Mouse (Mus musculus) stomach, embryonic 16.5 days (tissue): ENCODE measurements around the gene Pafah1b3. TPM values are rescaled to one million over a fixed set of nuclear protein-coding genes. Genes with fewer than 3 reads are reported as not detected.
"Not testable (repeated sequence)": the region's sequence is repeated elsewhere in the genome, so short reads cannot be mapped to it uniquely, and the experiment has no call there.

Experiments
- ATAC-seq: fragments of 200-750 bp; cut with Nextera tagmentation; 2 replicates; pipeline ENCODE4 v1.8.0; 2017; ENCODE audit warnings: moderate number of reproducible peaks, moderate TSS enrichment; ENCODE audit not compliant: insufficient read depth, low FRiP score
- H3K27ac ChIP-seq: fragments of 300-500 bp; sonication (generic); 2 replicates; pipeline ENCODE4 v1.5.1; 2014; ENCODE audit warnings: low read length
- H3K27me3 ChIP-seq: fragments of 300-500 bp; sonication (generic); 2 replicates; pipeline ENCODE4 v1.6.1; 2014; ENCODE audit warnings: low read length, control low read depth, mixed read lengths; ENCODE audit not compliant: control insufficient read depth, insufficient read depth
- H3K36me3 ChIP-seq: fragments of 300-500 bp; sonication (generic); 2 replicates; pipeline ENCODE4 v1.6.1; 2014; ENCODE audit warnings: low read length; ENCODE audit not compliant: control insufficient read depth, insufficient read depth
- H3K4me1 ChIP-seq: fragments of 300-500 bp; sonication (generic); 2 replicates; pipeline ENCODE4 v1.6.1; 2014; ENCODE audit warnings: low read length, control low read depth, mixed read lengths; ENCODE audit not compliant: control insufficient read depth, insufficient read depth
- H3K4me2 ChIP-seq: fragments of 300-500 bp; sonication (generic); 2 replicates; pipeline ENCODE4 v1.6.1; 2014; ENCODE audit warnings: low read depth, low read length, mixed read lengths
- H3K4me3 ChIP-seq: fragments of 300-500 bp; sonication (generic); replicated peaks from 2 replicates; pipeline ENCODE4 v1.5.1; 2014; ENCODE audit warnings: mild to moderate bottlenecking, low read length
- H3K9ac ChIP-seq: fragments of 300-500 bp; sonication (generic); 2 replicates; pipeline ENCODE4 v1.6.1; 2014; ENCODE audit warnings: low read length
- H3K9me3 ChIP-seq: fragments of 300-500 bp; sonication (generic); replicated peaks from 2 replicates; pipeline ENCODE4 v1.6.1; 2016; ENCODE audit warnings: low read length, control low read depth; ENCODE audit not compliant: control insufficient read depth
- WGBS: fragments of 180-500 bp; shearing (Covaris S2); extraction: QIAGEN DNeasy Blood & Tissue Kit; methylation state at CpG from one replicate; pipeline ENCODE4 v1.1.7; 2014; 5-methylcytosine and 5-hydroxymethylcytosine counted together
- polyA plus RNA-seq: library from polyadenylated mRNA; unstranded; fragments of >200 nt; fragmentation: Nextera tagmentation; extraction: Ambion mirVana; gene quantifications from 2 replicates; pipeline ENCODE4 v1.2.1, GENCODE M21; 2015

Pafah1b3 gene
- polyA plus RNA-seq, 1 experiment from 2014 or later, result 186 TPM

DNA sequence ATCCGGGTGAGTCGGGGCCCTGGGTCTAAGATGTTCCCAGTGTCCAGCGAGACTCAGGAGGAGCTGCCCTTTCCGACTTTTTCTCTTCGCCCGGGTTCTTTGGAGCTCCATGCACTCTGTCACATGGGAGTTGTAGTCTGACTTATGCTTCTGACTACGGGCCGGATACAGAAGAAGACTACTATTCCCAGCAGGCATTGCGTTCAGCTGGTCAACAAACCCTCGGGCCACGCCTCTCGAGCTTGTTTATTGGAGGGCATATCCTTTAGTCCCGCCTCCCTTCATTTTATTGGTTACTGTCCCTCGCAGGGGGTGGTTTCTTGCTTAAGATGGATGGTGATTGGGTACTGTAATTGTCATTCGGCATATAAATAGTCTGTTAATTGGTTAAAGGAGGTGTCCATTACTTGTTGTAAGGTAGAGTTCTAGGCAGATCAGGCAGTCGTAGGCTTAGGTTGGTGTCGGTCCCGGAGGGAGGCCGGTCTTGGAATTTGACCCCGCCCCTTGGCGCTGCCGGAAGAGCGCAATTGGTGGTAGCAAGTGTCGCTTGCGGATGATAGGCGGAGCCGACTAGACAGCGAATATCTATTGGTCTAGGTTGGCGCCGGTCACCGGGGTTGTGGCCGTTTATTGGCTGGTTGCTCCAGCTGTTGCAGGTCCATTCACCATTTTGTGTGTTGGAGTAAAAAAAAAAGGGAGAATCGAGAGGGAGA lies 29.9 kb downstream of the Pafah1b3 start:
- under 1% methylated on average over 33 of the region's 33 CpGs for WGBS
- no peaks in the 10 kb centered on the region for H3K9me3 ChIP-seq
- H3K4me3 ChIP-seq, result peak overlapping the region; percentile 89
- ATAC-seq, result peak; percentile 94
- H3K36me3 ChIP-seq, result peaks cover 14% of the 10 kb centered on the region; the same call in 1 of the 2 replicates
- peak overlapping the region; percentile 95 for H3K27ac ChIP-seq
- H3K27me3 ChIP-seq, result no peaks in the 10 kb centered on the region
- peak overlapping the region; percentile 95 for H3K9ac ChIP-seq
- H3K4me1 ChIP-seq, result peaks cover 17% of the 10 kb centered on the region
- H3K4me2 ChIP-seq, result peak overlapping the region; percentile 83

DNA sequence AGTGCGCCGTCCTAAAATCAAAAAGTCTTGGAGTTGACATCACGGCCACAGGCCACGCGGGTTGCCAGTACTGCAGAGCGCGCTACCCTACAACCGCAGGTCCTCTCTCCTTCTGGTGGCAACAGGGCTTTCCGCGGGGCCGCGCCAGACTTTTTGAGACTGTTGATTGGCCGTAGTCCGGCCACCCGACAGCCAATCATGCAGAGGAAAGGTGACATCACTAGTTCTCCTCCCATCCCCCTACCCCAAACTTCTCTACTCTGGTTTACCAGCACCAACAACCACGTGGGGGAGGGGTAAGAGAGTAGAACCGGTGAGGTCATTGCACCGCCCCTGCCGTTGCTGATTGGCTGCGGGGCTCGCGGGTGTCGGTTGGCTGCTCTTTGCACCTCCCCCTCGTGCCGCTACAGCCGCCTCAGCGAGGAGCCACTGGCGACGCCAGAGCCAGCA lies 30.5 kb downstream of the Pafah1b3 start, which contains the start of gene Cic:
Gene Cic, plus strand, starts transcription at position 404 of the 450 bp plus-strand sequence.
- Histone ChIP-seq H3K9me3 (no peaks in the 10 kb centered on the region), H3K4me1 (peaks cover 17% of the 10 kb centered on the region), H3K4me2 (peak within 1 kb of the TSS; percentile 83), H3K4me3 (peak within 1 kb of the TSS; percentile 89), H3K9ac (peak within 1 kb of the TSS; percentile 95), H3K36me3 (peaks cover 13% of the 10 kb centered on the region; the same call in 1 of the 2 replicates), H3K27ac (peak within 1 kb of the TSS; percentile 95), H3K27me3 (no peaks in the 10 kb centered on the region)
- ATAC-seq, result peak; percentile 88
- 0% methylated on average over 29 of the region's 29 CpGs for WGBS

DNA sequence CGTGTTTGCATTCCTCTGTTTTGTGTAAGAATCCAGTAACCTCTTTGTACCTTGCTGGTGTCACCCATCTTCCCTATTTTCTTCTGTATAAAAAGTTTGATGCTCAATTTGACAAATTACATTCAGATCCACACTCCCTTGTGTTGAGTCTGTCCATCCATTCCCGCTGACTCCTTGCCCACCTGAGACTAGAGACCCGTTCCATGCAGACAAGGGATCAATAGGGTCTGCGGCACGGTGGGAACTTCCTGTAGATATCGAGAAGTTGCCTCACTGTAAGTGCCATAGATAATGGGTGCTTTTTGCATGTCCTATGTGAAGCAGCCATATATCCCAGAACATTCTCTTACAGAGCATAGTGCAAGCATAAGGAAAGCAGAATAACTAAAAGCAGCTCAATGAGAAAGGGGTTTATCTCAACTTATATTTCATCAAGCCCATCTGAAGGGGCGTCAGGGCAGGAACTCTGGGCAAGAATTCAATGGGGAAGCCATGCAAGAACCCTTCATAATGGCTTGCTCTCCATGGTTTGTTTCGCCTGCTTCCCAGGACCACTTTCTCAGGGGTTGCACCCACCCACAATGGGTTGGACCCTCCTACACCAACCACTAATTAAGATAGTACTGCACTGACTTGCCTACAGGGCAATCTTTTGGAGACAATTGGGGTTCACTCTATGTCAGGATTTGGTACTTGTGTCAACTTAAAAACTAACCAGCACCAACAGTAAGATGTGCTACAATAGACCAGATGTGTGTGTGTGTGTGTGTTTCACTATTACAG lies 31.4 kb downstream of the Pafah1b3 start:
- Histone ChIP-seq H3K4me1 (peaks cover 17% of the 10 kb centered on the region), H3K4me2 (peak overlapping the region; percentile 59; the same call in 1 of the 2 replicates), H3K36me3 (peaks cover 3% of the 10 kb centered on the region; the same call in 1 of the 2 replicates), H3K27me3 (no peaks in the 10 kb centered on the region), H3K4me3 (no peak overlapping the region), H3K27ac (no peak overlapping the region), H3K9me3 (no peaks in the 10 kb centered on the region), H3K9ac (no peak overlapping the region)
- ATAC-seq, result no peak
- 85% methylated on average over 8 of the region's 8 CpGs for WGBS

DNA sequence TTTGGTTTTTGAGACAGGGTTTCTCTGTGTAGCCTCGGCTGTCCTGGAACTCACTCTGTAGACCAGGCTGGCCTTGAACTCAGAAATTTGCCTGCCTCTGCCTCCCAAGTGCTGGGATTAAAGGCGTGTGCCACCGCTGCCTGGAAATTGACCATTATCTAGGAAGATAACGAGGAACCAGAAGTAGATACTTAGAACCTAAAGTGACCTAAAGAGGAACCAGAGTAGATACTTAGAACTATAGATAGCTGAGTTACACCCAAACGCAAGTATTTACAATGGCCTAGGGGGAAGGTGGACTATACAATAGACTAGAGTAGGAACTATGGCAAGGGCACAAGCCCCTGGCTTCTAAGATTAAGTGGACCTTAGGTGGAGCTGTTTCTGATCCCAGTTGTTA lies 32.0 kb downstream of the Pafah1b3 start:
- not testable (repeated sequence) for H3K9me3 ChIP-seq, H3K36me3 ChIP-seq, ATAC-seq, H3K4me2 ChIP-seq, H3K4me3 ChIP-seq, H3K9ac ChIP-seq, H3K27ac ChIP-seq, H3K27me3 ChIP-seq
- WGBS, result 79% methylated on average over 5 of the region's 5 CpGs
- H3K4me1 ChIP-seq, result peaks cover 17% of the 10 kb centered on the region

DNA sequence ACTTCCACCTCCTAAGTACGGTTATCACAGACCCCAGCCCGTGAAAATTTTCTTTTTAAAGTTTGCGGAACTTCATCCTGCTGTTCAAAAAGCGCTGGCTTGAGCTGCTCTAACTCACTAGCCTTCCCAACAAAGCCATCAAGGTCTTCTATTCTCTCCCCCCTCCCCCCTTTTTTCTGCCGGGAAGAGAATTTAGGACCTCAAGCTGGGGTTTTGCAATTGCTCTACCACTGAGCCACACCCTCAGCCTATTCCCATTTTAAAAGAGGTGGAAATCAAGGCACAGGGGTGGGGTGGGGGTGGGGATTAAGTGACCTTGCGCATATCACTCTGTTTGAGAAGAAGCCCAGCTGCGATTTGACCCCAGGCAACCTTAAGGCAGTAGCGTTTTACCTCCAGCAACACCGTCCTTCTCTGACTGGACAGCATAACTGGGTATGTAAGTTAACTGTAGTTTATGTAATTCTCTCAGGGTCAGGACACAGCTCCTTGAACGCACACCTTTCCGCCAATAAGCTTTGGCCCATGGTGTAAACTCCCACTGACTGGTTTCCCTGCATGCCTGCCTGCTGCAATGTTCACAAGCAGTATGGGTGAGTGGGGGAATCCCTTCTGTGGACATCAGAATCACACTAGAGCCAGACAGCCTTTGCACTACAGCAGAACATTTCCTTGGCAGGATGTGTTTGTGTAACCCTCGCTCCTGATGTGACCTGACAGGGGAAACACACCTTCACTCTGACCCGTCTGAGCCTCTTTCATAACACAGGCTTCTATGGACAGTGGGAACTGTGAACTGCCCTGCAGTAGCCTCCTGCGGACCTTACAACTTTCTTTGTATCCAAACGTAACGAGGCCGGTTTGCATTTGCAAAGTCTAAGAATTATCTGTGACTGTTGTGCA lies 33.6 kb downstream of the Pafah1b3 start:
- 37% methylated on average over 17 of the region's 17 CpGs for WGBS
- Histone ChIP-seq H3K36me3 (no peaks in the 10 kb centered on the region), H3K4me3 (no peak overlapping the region), H3K4me2 (no peak overlapping the region), H3K9ac (no peak overlapping the region), H3K27ac (no peak overlapping the region), H3K4me1 (peaks cover 6% of the 10 kb centered on the region; the same call in 1 of the 2 replicates), H3K9me3 (no peaks in the 10 kb centered on the region), H3K27me3 (no peaks in the 10 kb centered on the region)
- ATAC-seq, result no peak

DNA sequence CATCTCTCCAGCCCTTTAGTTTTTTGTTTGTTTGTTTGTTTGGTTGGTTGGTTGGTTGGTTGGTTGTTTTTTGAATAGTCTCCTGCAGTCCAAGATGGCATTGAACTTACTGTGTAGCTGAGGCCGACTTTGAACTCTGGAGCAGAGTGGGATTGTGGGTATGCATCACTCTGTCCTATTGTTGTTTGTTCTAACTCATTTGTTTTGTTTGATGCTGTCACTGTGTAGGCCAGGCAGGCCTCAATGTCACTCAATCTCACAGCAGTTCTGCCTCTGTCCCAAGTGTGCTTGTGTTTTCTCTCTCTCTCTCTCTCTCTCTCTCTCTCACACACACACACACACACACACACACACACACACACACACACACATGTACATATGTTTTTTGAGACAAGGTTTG lies 35.9 kb downstream of the Pafah1b3 start:
- no peak for ATAC-seq
- no peaks in the 10 kb centered on the region for H3K4me1 ChIP-seq
- H3K9me3 ChIP-seq, result no peaks in the 10 kb centered on the region
- H3K4me3 ChIP-seq, result no peak overlapping the region
- 75% methylated on average over 1 of the region's 1 CpGs for WGBS
- no peak overlapping the region for H3K4me2 ChIP-seq
- H3K9ac ChIP-seq, result no peak overlapping the region
- no peak overlapping the region for H3K27ac ChIP-seq
- no peaks in the 10 kb centered on the region for H3K27me3 ChIP-seq
- H3K36me3 ChIP-seq, result no peaks in the 10 kb centered on the region

DNA sequence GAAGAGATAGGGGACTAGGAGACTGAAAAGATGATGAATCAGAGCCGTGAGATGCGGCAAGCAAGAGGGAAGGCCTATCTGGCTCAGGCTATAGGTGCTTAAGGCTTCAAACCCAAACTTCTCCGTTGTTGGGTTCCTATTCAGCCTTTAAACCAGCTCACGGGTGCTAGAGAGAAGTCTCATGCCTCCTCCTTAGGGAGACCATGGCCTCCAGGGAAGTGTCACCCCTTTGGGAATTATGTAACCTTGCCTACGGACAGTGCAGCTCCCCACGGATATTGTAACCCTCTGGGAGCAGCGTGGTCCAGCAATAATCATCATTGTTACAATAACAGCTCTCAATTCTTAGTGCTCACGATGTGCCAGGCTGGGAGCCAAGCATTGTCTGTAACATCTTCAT lies 46.0 kb downstream of the Pafah1b3 start:
- ATAC-seq, result no peak
- WGBS, result 23% methylated on average over 8 of the region's 8 CpGs
- peak overlapping the region; percentile 89 for H3K9ac ChIP-seq
- peaks cover 27% of the 10 kb centered on the region for H3K4me1 ChIP-seq
- H3K27me3 ChIP-seq, result no peaks in the 10 kb centered on the region
- H3K4me2 ChIP-seq, result peak overlapping the region; percentile 93
- no peaks in the 10 kb centered on the region for H3K36me3 ChIP-seq
- H3K4me3 ChIP-seq, result peak overlapping the region; percentile 75
- H3K27ac ChIP-seq, result peak overlapping the region; percentile 99
- H3K9me3 ChIP-seq, result no peaks in the 10 kb centered on the region

DNA sequence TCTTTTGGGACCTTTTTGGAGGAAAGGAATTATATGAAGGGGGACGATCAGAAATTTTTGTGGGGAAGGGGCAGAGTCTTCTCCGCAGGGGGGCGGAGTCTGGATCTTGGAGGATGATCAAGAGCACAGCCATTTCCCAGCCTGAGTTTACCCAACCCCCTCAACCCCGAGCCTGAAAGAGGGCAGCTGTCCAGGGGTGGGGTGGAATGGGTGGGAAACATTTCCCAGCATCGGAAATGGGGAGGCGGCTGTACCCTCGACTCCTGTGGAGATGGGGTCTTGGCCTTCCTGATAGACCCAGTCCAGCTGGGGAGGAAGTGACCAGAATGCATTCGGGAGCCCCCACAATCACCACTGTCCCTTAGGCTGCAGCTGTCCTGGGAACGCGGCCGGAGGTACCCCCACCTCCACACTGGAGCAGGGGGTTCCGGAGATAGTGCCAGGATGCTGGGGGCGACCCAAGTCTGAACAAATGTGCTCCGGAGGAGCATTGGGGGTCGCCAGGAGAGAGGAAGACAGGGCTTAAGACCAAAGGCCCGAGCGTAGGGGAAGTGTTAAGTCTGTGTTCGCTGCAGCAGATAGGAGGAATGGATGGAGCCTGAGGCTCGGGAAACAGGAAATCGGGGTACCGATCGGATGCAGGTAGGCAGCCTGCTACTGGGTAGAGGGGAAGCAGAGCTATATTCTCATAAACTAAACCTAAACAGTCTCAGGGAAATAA lies 46.6 kb downstream of the Pafah1b3 start:
- Histone ChIP-seq H3K27ac (peak overlapping the region; percentile 99), H3K4me1 (peaks cover 33% of the 10 kb centered on the region), H3K9me3 (no peaks in the 10 kb centered on the region), H3K36me3 (no peaks in the 10 kb centered on the region), H3K27me3 (no peaks in the 10 kb centered on the region), H3K4me3 (peak overlapping the region; percentile 75), H3K9ac (peak overlapping the region; percentile 89), H3K4me2 (peak overlapping the region; percentile 93)
- WGBS, result 3% methylated on average over 22 of the region's 22 CpGs
- peak; percentile 41 for ATAC-seq
